In genomic region chr12:13766486-13766885, GRCm38 (mm10) we compare ENCODE assay signal across 18 mouse cellular contexts.
DNase-seq lines count a peak whose midpoint lies in the region; ATAC-seq and TF ChIP-seq lines count a peak whose summit lies in the region.
"Had no signal": no experiment of that assay in that cellular context is flagged by ENCODE, and none has a peak within 500 bp of the region (broad histone marks: within the 10 kb centered on the region; RNA-seq: fewer than 3 reads in every experiment).

No protein-coding gene starts in this region.

- no peak overlapping the region for H3K27ac ChIP-seq in hindbrain, postnatal 0 days
- no peak overlapping the region for H3K27ac ChIP-seq in hindbrain, embryonic 12.5 days
- no peak overlapping the region for H3K27ac ChIP-seq in liver, adult 2 months (replicated peaks; ENCODE audit: insufficient read depth, low read depth, low read length)
- H3K27ac ChIP-seq in liver, embryonic 11.5 days (ENCODE audit: low read depth, low read length) = no peak overlapping the region
- H3K27ac ChIP-seq: embryonic facial prominence, embryonic 13.5 days; embryonic facial prominence, embryonic 15.5 days; forebrain, embryonic 10.5 days; forebrain, embryonic 12.5 days had no signal

- ATAC-seq in hindbrain, postnatal 0 days = 0 out of 2 replicates have a peak, but pooled peaks have one; percentile 21
- ATAC-seq in hindbrain, embryonic 12.5 days (ENCODE audit: low FRiP score) = no peak
- ATAC-seq in liver, embryonic 11.5 days (replicated peaks; ENCODE audit: low FRiP score) = no peak
- ATAC-seq: forebrain, embryonic 14.5 days; forebrain, embryonic 16.5 days had no signal

- no peaks in the 10 kb centered on the region for H3K27me3 ChIP-seq in hindbrain, postnatal 0 days (ENCODE audit: insufficient read depth, low read length)
- no peaks in the 10 kb centered on the region for H3K27me3 ChIP-seq in hindbrain, embryonic 12.5 days
- no peaks in the 10 kb centered on the region for H3K27me3 ChIP-seq in liver, adult 2 months (ENCODE audit: control insufficient read depth, insufficient read depth, low read length)
- H3K27me3 ChIP-seq in liver, embryonic 11.5 days (replicated peaks; ENCODE audit: control insufficient read depth, insufficient read depth, low read length) = no peaks in the 10 kb centered on the region
- H3K27me3 ChIP-seq: embryonic facial prominence, embryonic 13.5 days; embryonic facial prominence, embryonic 15.5 days; forebrain, embryonic 12.5 days had no signal

- no peak for TF ChIP-seq POLR2A in liver, adult 2 months (IDR thresholded peaks at IDR 0.05; ENCODE audit: extremely low read depth, insufficient read depth, low read length)

- DNase-seq in cerebellum, postnatal 14 days = peak; percentile 61 to 82
- DNase-seq in cerebellum, adult 9-11 months = no peak
- peak; percentile 39 for DNase-seq in hindbrain, postnatal 0 days (ENCODE audit: low spot score)
- peak; percentile 5 for DNase-seq in liver, adult 2 months (ENCODE audit: extremely low read depth, low read depth, low spot score)
- no peak for DNase-seq in liver, embryonic 11.5 days (ENCODE audit: low spot score)
- DNase-seq: adrenal gland, adult 2 months; adrenal gland, postnatal 10 days; adrenal gland, postnatal 25 days; cerebellum, adult 11 months; embryo, embryonic 11 days had no signal

- no peak overlapping the region for H3K4me3 ChIP-seq in hindbrain, postnatal 0 days (ENCODE audit: low read length)
- H3K4me3 ChIP-seq in hindbrain, embryonic 12.5 days = no peak overlapping the region
- H3K4me3 ChIP-seq in liver, adult 2 months (ENCODE audit: insufficient read depth, low read depth, low read length) = no peak overlapping the region
- no peak overlapping the region for H3K4me3 ChIP-seq in liver, embryonic 11.5 days (ENCODE audit: low read depth, low read length)
- H3K4me3 ChIP-seq: embryonic facial prominence, embryonic 13.5 days; embryonic facial prominence, embryonic 15.5 days; erythroblast, embryonic 14.5 days; forebrain, embryonic 10.5 days; forebrain, embryonic 12.5 days had no signal

- H3K4me1 ChIP-seq in hindbrain, postnatal 0 days (ENCODE audit: insufficient read depth, low read length) = no peaks in the 10 kb centered on the region
- H3K4me1 ChIP-seq in hindbrain, embryonic 12.5 days = no peaks in the 10 kb centered on the region
- H3K4me1 ChIP-seq in liver, adult 2 months (ENCODE audit: control insufficient read depth, insufficient read depth, low read length) = peaks cover 2% of the 10 kb centered on the region; the same call in 1 of the 2 replicates
- no peaks in the 10 kb centered on the region for H3K4me1 ChIP-seq in liver, embryonic 11.5 days (replicated peaks; ENCODE audit: control insufficient read depth, insufficient read depth, low read length)
- H3K4me1 ChIP-seq: embryonic facial prominence, embryonic 13.5 days; embryonic facial prominence, embryonic 15.5 days; forebrain, embryonic 10.5 days; forebrain, embryonic 12.5 days had no signal

- WGBS in hindbrain, postnatal 0 days = 70% methylated on average over 3 of the region's 3 CpGs
- 86% methylated on average over 3 of the region's 3 CpGs for WGBS in hindbrain, embryonic 12.5 days
- 90% methylated on average over 3 of the region's 3 CpGs for WGBS in liver, adult 2 months
- WGBS in liver, embryonic 11.5 days = 84% methylated on average over 3 of the region's 3 CpGs

- H3K9ac ChIP-seq in hindbrain, postnatal 0 days (replicated peaks; ENCODE audit: low read length) = no peak overlapping the region
- H3K9ac ChIP-seq in hindbrain, embryonic 12.5 days = no peak overlapping the region
- no peak overlapping the region for H3K9ac ChIP-seq in liver, adult 2 months (ENCODE audit: low read depth, low read length)
- H3K9ac ChIP-seq in liver, embryonic 11.5 days (ENCODE audit: low read depth, low read length) = no peak overlapping the region
- H3K9ac ChIP-seq: embryonic facial prominence, embryonic 13.5 days; embryonic facial prominence, embryonic 15.5 days; forebrain, embryonic 12.5 days had no signal

- no peak overlapping the region for H3K4me2 ChIP-seq in hindbrain, postnatal 0 days (ENCODE audit: low read depth, low read length)
- H3K4me2 ChIP-seq in hindbrain, embryonic 12.5 days (replicated peaks) = no peak overlapping the region
- no peak overlapping the region for H3K4me2 ChIP-seq in liver, embryonic 11.5 days
- H3K4me2 ChIP-seq: embryonic facial prominence, embryonic 13.5 days; embryonic facial prominence, embryonic 15.5 days; forebrain, embryonic 12.5 days had no signal

- no peaks in the 10 kb centered on the region for H3K79me2 ChIP-seq in liver, adult 2 months (ENCODE audit: control insufficient read depth, insufficient read depth, low read length)

- TF ChIP-seq CTCF in hindbrain, postnatal 0 days (IDR thresholded peaks at IDR 0.05; ENCODE audit: low read depth) = no peak
- no peak for TF ChIP-seq CTCF in liver, adult 2 months (IDR thresholded peaks at IDR 0.05; ENCODE audit: low read depth, low read length)

- H3K36me3 ChIP-seq in hindbrain, postnatal 0 days (ENCODE audit: insufficient read depth, low read length) = no peaks in the 10 kb centered on the region
- H3K36me3 ChIP-seq in hindbrain, embryonic 12.5 days = no peaks in the 10 kb centered on the region
- H3K36me3 ChIP-seq in liver, adult 2 months (ENCODE audit: control insufficient read depth, insufficient read depth, low read length) = no peaks in the 10 kb centered on the region
- no peaks in the 10 kb centered on the region for H3K36me3 ChIP-seq in liver, embryonic 11.5 days (ENCODE audit: control insufficient read depth, insufficient read depth, low read length)
- H3K36me3 ChIP-seq: embryonic facial prominence, embryonic 13.5 days; embryonic facial prominence, embryonic 15.5 days; forebrain, embryonic 10.5 days; forebrain, embryonic 12.5 days had no signal

- no peaks in the 10 kb centered on the region for H3K9me3 ChIP-seq in hindbrain, postnatal 0 days (ENCODE audit: low read length)
- no peaks in the 10 kb centered on the region for H3K9me3 ChIP-seq in hindbrain, embryonic 12.5 days (replicated peaks)
- no peaks in the 10 kb centered on the region for H3K9me3 ChIP-seq in liver, embryonic 11.5 days (ENCODE audit: control insufficient read depth, low read length)
- H3K9me3 ChIP-seq: embryonic facial prominence, embryonic 13.5 days; embryonic facial prominence, embryonic 15.5 days; forebrain, embryonic 10.5 days; forebrain, embryonic 12.5 days had no signal

Comparison
In these comparisons a context has a peak if more than half of its experiments do, and no peak if none do; other contexts are left out.
1. DNase-seq: peak in cerebellum, postnatal 14 days (2 of 2), hindbrain, postnatal 0 days (single experiment) and liver, adult 2 months (single experiment); none in cerebellum, adult 9-11 months (single experiment) and liver, embryonic 11.5 days (single experiment).